Mouse (Mus musculus) fibroblast of lung, adult 2 months (primary cell): ENCODE results near the gene F2r.
A peak's percentile ranks its signal among the peaks of the same experiment; 100 is the strongest.

Source experiments
- DNase-seq: peaks from one replicate; pipeline ENCODE4 v3.0.0-alpha.2; 2011; ENCODE audit warnings: low read depth

F2r gene

DNA sequence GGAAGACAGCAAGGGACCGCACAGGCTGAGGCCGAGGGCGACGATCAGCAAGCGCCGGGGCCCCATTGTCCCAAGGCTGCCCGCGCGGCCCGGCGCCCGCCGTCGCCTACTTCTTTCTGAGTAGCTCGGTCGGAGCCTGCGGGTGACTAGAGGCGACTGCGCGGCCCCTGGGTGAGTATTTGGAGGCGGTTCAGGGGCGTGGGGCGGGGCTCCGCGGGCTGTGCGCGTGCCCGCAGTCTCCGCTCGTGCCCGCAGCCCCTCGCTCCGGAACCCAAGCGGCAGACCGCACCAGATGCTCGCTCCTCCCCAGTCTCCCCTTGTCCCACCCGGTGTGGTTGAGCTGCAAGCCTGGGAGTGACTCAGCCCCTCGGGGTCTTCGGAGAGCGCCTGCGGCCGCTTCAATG lies at the start of gene F2r:
TSS of gene F2r (minus strand) at position 179 of the 404 bp plus-strand sequence.
- DNase-seq = peak; percentile 54

GRCm38 (mm10) chr13:95667260-95667659 lies 49.0 kb upstream of the F2r start:
- DNase-seq = no peak

DNA sequence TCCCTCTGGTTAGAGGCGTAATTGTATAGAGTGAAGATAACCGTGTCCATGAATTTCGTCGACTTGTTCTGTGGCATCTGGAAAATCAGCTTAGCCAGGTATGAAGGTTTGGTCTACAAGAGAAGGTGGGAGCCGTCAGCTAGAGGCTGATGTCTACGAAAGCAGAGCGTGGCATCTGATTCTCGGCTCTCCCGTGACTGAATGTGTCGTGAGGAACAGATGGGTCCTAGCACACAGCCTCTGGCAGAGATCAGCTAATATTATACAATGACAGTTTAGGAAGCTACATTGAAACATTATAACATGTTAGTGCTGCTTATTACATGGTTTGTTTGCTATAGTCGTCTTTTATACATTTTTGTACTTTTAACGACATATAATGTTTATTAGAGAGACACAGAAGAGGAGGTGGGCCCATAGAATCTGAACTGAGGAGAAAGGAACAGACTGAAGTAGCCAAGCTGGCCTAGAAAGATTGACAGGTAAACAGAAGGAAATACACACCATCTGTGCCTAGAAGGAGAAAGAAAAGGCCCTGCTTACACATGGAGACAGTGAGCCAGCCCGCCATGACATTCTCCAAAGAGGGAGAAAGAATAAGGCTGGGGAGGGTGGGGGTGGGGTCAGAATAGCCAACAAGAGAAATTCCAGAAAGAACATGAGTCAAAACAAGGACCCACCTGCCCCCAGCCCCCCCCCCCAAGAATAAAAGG lies 47.5 kb upstream of the F2r start:
- no peak for DNase-seq

DNA sequence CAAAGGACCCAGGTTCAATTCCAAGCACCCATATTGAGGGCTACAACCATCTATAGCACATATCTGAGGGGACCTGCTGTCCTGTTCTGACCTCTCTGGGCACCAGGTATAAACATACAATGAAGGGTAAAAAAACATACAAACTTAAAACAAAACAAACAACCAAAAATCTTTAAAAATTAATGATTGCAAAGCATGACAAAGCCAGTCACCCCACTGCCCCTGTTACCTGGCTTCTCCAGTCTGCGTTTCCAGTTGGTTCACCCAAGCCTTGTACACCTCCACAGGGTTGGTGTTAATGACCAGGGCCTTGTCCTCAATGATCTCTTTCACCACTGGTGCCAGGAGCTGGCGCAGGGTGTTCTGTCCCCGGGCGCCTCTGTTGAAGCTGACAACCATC lies 45.5 kb upstream of the F2r start:
- DNase-seq = no peak

DNA sequence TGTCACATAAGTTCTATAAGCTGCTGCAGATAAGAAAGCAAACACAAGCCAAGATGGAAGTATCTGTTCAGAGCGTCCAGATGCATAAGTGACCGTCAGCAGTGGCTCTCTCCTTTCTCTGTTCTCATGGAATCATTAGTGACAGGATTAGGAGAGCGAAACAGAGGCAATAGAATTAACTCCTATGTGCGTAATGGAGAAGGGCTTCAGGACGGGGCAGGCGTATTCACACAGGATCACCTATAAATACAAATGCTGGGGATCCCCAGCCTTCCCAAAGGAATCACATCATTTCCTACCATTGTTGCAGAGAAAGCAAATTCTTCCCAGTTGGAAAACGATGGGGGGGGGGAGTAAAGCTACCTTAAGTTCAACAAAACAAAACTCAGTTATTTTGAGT lies 41.1 kb upstream of the F2r start:
- DNase-seq = no peak

GRCm38 (mm10) chr13:95657171-95657570 lies 38.9 kb upstream of the F2r start:
- DNase-seq = no peak

GRCm38 (mm10) chr13:95655284-95655683 lies 37.0 kb upstream of the F2r start:
- DNase-seq = no peak

DNA sequence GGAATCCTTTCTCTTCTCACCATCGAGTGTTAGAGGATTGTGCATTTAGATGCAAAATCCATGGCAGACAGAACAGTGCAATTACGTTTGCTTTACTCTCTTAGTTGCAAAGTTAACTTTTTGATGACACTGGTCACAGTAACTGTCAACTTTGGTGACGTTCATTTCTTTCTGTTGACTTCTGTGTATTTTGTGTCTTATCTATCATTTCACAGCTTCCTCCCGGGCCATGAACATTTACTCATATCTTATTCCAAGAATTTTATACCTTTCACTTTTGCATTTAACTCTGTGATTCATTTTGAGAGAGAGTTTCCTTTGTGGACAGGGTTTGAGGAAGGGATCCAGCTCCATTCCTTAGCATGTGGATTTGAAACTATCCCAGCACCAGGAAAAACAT lies 35.4 kb upstream of the F2r start:
- no peak for DNase-seq

DNA sequence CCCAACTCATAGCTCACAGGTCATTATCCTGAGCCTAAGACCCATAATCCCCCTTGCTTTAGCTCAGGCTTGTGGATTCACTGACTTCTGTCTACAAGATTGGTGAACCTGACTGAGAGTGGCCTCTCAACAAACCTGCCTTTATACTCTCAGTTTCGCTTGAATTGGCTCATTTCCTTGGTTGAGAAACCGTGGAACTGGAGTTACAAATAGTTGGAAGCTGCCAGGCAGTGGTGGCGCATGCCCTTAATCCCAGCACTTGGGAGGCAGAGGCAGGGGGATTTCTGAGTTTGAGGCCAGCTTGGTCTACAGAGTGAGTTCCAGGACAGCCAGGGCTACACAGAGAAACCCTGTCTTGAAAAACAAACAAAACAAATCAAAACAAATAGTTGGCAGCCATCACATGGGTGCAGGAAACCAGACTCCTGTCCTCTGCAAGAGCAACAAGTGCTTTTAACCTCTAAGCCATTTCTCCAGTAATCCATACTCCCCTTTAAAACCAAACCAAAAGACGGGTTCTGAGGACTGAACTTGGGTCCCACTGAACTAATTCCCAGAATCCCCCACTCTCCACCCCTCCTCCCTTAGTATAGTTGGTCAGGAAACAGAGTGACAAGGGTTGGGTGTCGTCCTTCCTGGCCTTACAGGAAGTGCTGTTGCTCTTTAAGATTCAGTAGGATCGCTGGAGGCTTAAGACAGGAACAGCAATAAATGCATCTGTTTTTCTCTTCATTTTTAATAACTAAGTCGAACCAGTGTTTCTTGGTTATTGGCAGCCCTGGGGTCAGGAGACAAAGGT lies 33.8 kb upstream of the F2r start:
- DNase-seq = no peak

- DNase-seq = no peak
Observed at GRCm38 (mm10) chr13:95649941-95650340, 31.7 kb upstream of the F2r start.

GRCm38 (mm10) chr13:95647248-95647647 lies 29.0 kb upstream of the F2r start:
- no peak for DNase-seq

DNA sequence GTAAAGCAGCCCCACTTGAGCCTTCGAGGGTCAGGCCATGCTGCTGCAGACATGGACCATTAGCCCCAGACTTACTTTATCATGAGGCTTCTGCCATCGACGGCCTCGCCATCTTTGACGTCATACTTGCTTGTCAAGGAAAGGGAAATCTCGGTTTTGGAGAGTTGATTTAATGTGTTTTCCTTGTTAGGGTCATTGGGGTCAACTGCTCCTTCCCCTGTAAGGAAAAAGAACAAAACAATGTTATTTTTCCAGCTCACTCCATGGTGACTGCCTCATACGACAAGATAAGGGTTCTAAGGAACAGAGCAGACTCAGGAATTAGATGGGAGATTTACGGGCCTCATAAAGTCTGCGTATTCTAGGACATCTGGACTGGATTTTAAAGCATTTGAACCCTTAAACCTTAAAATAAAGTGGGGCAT lies 28.4 kb upstream of the F2r start:
- DNase-seq = no peak

- DNase-seq = no peak
Observed at GRCm38 (mm10) chr13:95643740-95644139, 25.5 kb upstream of the F2r start.

GRCm38 (mm10) chr13:95641061-95641986 lies 23.0 kb upstream of the F2r start:
- DNase-seq = no peak

- DNase-seq = peak; percentile 52
Observed at GRCm38 (mm10) chr13:95640408-95640807, 22.1 kb upstream of the F2r start.

GRCm38 (mm10) chr13:95639336-95640116 lies 21.2 kb upstream of the F2r start:
- no peak for DNase-seq

- no peak for DNase-seq
Observed at GRCm38 (mm10) chr13:95638894-95639293, 20.6 kb upstream of the F2r start.

- no peak for DNase-seq
Observed at GRCm38 (mm10) chr13:95637737-95638136, 19.4 kb upstream of the F2r start.

DNA sequence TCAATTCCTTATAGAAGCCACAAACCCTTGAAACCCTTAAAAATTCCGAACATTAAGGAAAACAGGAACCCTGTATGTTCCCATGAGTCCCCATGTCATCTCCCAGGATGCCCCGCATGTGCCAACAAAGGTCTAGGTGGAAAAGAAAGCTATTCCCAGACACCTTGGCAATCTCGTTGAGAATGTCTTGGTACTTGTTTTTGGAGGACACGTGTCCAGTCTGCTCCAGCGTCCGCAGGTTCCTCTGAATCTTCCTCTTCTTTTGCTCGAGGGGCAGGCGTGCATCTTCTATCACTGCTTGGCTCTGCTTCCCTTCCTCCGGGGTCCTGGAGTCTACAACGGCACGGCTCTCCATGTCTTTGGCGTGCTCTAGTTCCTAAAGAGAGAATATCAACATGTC lies 17.0 kb upstream of the F2r start:
- no peak for DNase-seq

DNA sequence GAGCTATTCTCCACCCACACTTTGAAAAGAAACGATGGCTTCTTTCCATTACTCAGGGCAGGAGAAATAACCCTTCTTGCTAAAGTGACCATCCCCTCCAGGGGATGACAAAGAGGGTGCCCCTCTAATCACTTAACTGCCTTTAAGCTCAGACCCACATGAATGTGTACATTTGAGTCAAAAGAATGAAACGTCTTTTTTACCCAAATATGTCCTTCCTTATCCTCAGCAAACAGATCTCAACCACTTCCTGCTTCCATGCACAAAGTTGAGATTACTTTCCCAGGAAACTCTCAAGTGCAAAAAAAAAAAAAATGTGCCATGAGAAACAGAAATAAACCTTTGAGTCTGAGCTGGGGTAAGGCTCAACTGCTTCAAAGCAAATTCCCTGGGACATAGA lies 16.2 kb upstream of the F2r start:
- DNase-seq = no peak

GRCm38 (mm10) chr13:95633384-95633783 lies 15.1 kb upstream of the F2r start:
- DNase-seq = peak; percentile 61

GRCm38 (mm10) chr13:95632144-95632543 lies 13.9 kb upstream of the F2r start:
- no peak for DNase-seq
